Mouse (Mus musculus) kidney, embryonic 14.5 days (tissue): ENCODE measurements around the gene Hes2. TPM values are rescaled to one million over a fixed set of nuclear protein-coding genes. Genes with fewer than 3 reads are reported as not detected.
A peak's percentile ranks its signal among the peaks of the same experiment; 100 is the strongest.

ENCODE experiments used
- ATAC-seq: fragments of 200-750 bp; cut with Nextera tagmentation; 2 replicates; pipeline ENCODE4 v1.8.0; 2017; ENCODE audit warnings: moderate number of reproducible peaks, mild to moderate bottlenecking, moderate TSS enrichment, moderate library complexity; ENCODE audit not compliant: low FRiP score, low TSS enrichment
- H3K27ac ChIP-seq: fragments of 300-500 bp; sonication (generic); 2 replicates; pipeline ENCODE4 v1.5.1; 2014; ENCODE audit warnings: low read depth, mild to moderate bottlenecking, low read length, moderate library complexity, mixed read lengths
- H3K27me3 ChIP-seq: fragments of 300-500 bp; sonication (generic); 2 replicates; pipeline ENCODE4 v1.6.1; 2014; ENCODE audit warnings: mild to moderate bottlenecking, low read length; ENCODE audit not compliant: control insufficient read depth, insufficient read depth
- H3K36me3 ChIP-seq: fragments of 300-500 bp; sonication (generic); 2 replicates; pipeline ENCODE4 v1.6.1; 2014; ENCODE audit warnings: low read length, mixed read lengths; ENCODE audit not compliant: control insufficient read depth, insufficient read depth
- H3K4me1 ChIP-seq: fragments of 300-500 bp; sonication (generic); 2 replicates; pipeline ENCODE4 v1.6.1; 2014; ENCODE audit warnings: low read length, mixed read lengths; ENCODE audit not compliant: control insufficient read depth, insufficient read depth
- H3K4me2 ChIP-seq: fragments of 300-500 bp; sonication (generic); replicated peaks from 2 replicates; pipeline ENCODE4 v1.6.1; 2014; ENCODE audit warnings: low read depth, mild to moderate bottlenecking, low read length
- H3K4me3 ChIP-seq: fragments of 300-500 bp; sonication (generic); 2 replicates; pipeline ENCODE4 v1.5.1; 2014; ENCODE audit warnings: mild to moderate bottlenecking, low read length
- H3K9ac ChIP-seq: fragments of 300-500 bp; sonication (generic); 2 replicates; pipeline ENCODE4 v1.6.1; 2014; ENCODE audit warnings: low read depth, mild to moderate bottlenecking, low read length, moderate library complexity
- H3K9me3 ChIP-seq: fragments of 300-500 bp; sonication (generic); 2 replicates; pipeline ENCODE4 v1.6.1; 2016; ENCODE audit warnings: low read length; ENCODE audit not compliant: control insufficient read depth
- WGBS: fragments of 180-500 bp; shearing (Covaris S2); extraction: QIAGEN DNeasy Blood & Tissue Kit; methylation state at CpG from one replicate; pipeline ENCODE4 v1.1.7; 2014; 5-methylcytosine and 5-hydroxymethylcytosine counted together
- polyA plus RNA-seq: library from polyadenylated mRNA; unstranded; fragments of >200 nt; fragmentation: Nextera tagmentation; extraction: Ambion mirVana; gene quantifications from 2 replicates; pipeline ENCODE4 v1.2.1, GENCODE M21; 2014

Hes2 gene
- polyA plus RNA-seq = not detected in 2 replicates

- WGBS = 3% methylated on average over 35 of the region's 35 CpGs
- Histone ChIP-seq H3K4me2 (peak within 1 kb of the TSS; percentile 34), H3K9ac (no peak within 1 kb of the TSS), H3K4me1 (peaks cover 10% of the 10 kb centered on the region; the same call in 1 of the 2 replicates), H3K27me3 (peaks cover 59% of the 10 kb centered on the region), H3K27ac (no peak within 1 kb of the TSS), H3K9me3 (no peaks in the 10 kb centered on the region), H3K36me3 (no peaks in the 10 kb centered on the region), H3K4me3 (peak within 1 kb of the TSS; percentile 21)
- ATAC-seq = no peak
Observed at GRCm38 (mm10) chr4:152158585-152159284, at the start of gene Hes2. Gene Hes2 (plus strand): TSS chr4:152158867.

GRCm38 (mm10) chr4:152109509-152109908 is 49.2 kb upstream of the Hes2 start:
- Histone ChIP-seq H3K4me2 (no peak overlapping the region), H3K36me3 (peaks cover 55% of the 10 kb centered on the region), H3K9me3 (no peaks in the 10 kb centered on the region), H3K9ac (no peak overlapping the region), H3K4me1 (peaks cover 21% of the 10 kb centered on the region), H3K27ac (no peak overlapping the region), H3K4me3 (no peak overlapping the region), H3K27me3 (no peaks in the 10 kb centered on the region)
- no peak for ATAC-seq
- 76% methylated on average over 3 of the region's 3 CpGs for WGBS

GRCm38 (mm10) chr4:152110689-152111088 is 48.0 kb upstream of the Hes2 start:
- WGBS = 76% methylated on average over 4 of the region's 4 CpGs

GRCm38 (mm10) chr4:152112329-152112728 is 46.3 kb upstream of the Hes2 start:
- no peaks in the 10 kb centered on the region for H3K9me3 ChIP-seq
- H3K36me3 ChIP-seq = peaks cover 51% of the 10 kb centered on the region
- no peak overlapping the region for H3K9ac ChIP-seq
- H3K4me1 ChIP-seq = peaks cover 31% of the 10 kb centered on the region
- H3K27ac ChIP-seq = no peak overlapping the region
- no peak overlapping the region for H3K4me2 ChIP-seq
- peaks cover 8% of the 10 kb centered on the region; the same call in 1 of the 2 replicates for H3K27me3 ChIP-seq
- WGBS = 60% methylated on average over 9 of the region's 9 CpGs
- ATAC-seq = no peak
- no peak overlapping the region for H3K4me3 ChIP-seq

More at GRCm38 (mm10) chr4:152110689-152111088, 48.0 kb upstream of the Hes2 start:
- no peak for ATAC-seq
- no peaks in the 10 kb centered on the region for H3K27me3 ChIP-seq
- H3K4me3 ChIP-seq = no peak overlapping the region
- H3K4me1 ChIP-seq = peaks cover 25% of the 10 kb centered on the region
- no peak overlapping the region for H3K27ac ChIP-seq
- H3K4me2 ChIP-seq = no peak overlapping the region
- no peak overlapping the region for H3K9ac ChIP-seq
- no peaks in the 10 kb centered on the region for H3K9me3 ChIP-seq
- peaks cover 58% of the 10 kb centered on the region for H3K36me3 ChIP-seq

- ATAC-seq = no peak
- peaks cover 22% of the 10 kb centered on the region for H3K27me3 ChIP-seq
- WGBS = 75% methylated on average over 16 of the region's 16 CpGs
Observed at GRCm38 (mm10) chr4:152114080-152114479, 44.6 kb upstream of the Hes2 start.

GRCm38 (mm10) chr4:152115921-152116612 is 42.6 kb upstream of the Hes2 start, which contains the start of gene Tnfrsf25:
Gene Tnfrsf25 (plus strand): TSS chr4:152115934.
- Histone ChIP-seq H3K27me3 (peaks cover 42% of the 10 kb centered on the region), H3K36me3 (peaks cover 29% of the 10 kb centered on the region), H3K4me3 (peak within 1 kb of the TSS; percentile 15; the same call in 1 of the 2 replicates), H3K4me2 (peak within 1 kb of the TSS; percentile 42), H3K4me1 (peaks cover 34% of the 10 kb centered on the region), H3K9me3 (no peaks in the 10 kb centered on the region), H3K9ac (peak within 1 kb of the TSS; percentile 38; the same call in 1 of the 2 replicates), H3K27ac (no peak within 1 kb of the TSS)
- ATAC-seq = peak; percentile 20
- WGBS = 2% methylated on average over 30 of the region's 30 CpGs

More at GRCm38 (mm10) chr4:152114080-152114479, 44.6 kb upstream of the Hes2 start:
- no peak overlapping the region for H3K4me3 ChIP-seq
- H3K4me1 ChIP-seq = peaks cover 16% of the 10 kb centered on the region
- no peak overlapping the region for H3K9ac ChIP-seq
- no peak overlapping the region for H3K4me2 ChIP-seq
- peaks cover 45% of the 10 kb centered on the region for H3K36me3 ChIP-seq
- H3K27ac ChIP-seq = no peak overlapping the region
- no peaks in the 10 kb centered on the region for H3K9me3 ChIP-seq

GRCm38 (mm10) chr4:152117538-152117937 is 41.1 kb upstream of the Hes2 start:
- H3K9me3 ChIP-seq = no peaks in the 10 kb centered on the region
- peaks cover 36% of the 10 kb centered on the region for H3K4me1 ChIP-seq
- peaks cover 52% of the 10 kb centered on the region for H3K27me3 ChIP-seq
- peaks cover 24% of the 10 kb centered on the region for H3K36me3 ChIP-seq
- 67% methylated on average over 9 of the region's 9 CpGs for WGBS
- H3K4me2 ChIP-seq = no peak overlapping the region
- no peak overlapping the region for H3K27ac ChIP-seq
- no peak for ATAC-seq
- no peak overlapping the region for H3K4me3 ChIP-seq
- H3K9ac ChIP-seq = no peak overlapping the region

- H3K36me3 ChIP-seq = peaks cover 4% of the 10 kb centered on the region; the same call in 1 of the 2 replicates
- WGBS = 5% methylated on average over 39 of the region's 39 CpGs
- H3K4me2 ChIP-seq = peak overlapping the region; percentile 13
- peak overlapping the region; percentile 26 for H3K4me3 ChIP-seq
- no peaks in the 10 kb centered on the region for H3K9me3 ChIP-seq
- 0 out of 2 replicates have a peak overlapping the region, but pooled peaks have one; percentile 51 for H3K27ac ChIP-seq
- peaks cover 71% of the 10 kb centered on the region for H3K27me3 ChIP-seq
- peaks cover 36% of the 10 kb centered on the region for H3K4me1 ChIP-seq
- peak; percentile 34; the same call in 1 of the 2 replicates for ATAC-seq
- peak overlapping the region; percentile 37; the same call in 1 of the 2 replicates for H3K9ac ChIP-seq
Observed at GRCm38 (mm10) chr4:152119396-152120292, 39.0 kb upstream of the Hes2 start.
